Mouse (Mus musculus) left cerebral cortex, postnatal 4 days (tissue): ENCODE data around the gene Stag1. TPM values are rescaled to one million over a fixed set of nuclear protein-coding genes. Genes with fewer than 3 reads are reported as not detected.

Experiments
- DNase-seq: peaks from one replicate; pipeline ENCODE4 v3.0.0-alpha.2; 2022
- intact Hi-C: fragments of 180-260 bp; cut with DNase I; formaldehyde crosslinking; loops from one replicate; pipeline ENCODE4 v1.15.1; 2025
- total RNA-seq, 2 experiments: library from RNA; stranded (reverse); gene quantifications; 2 replicates each; pipeline ENCODE4 v1.2.3; 2021

The Stag1 gene
- total RNA-seq: 10 to 100 TPM; 45.8 to 55.4 TPM

DNA sequence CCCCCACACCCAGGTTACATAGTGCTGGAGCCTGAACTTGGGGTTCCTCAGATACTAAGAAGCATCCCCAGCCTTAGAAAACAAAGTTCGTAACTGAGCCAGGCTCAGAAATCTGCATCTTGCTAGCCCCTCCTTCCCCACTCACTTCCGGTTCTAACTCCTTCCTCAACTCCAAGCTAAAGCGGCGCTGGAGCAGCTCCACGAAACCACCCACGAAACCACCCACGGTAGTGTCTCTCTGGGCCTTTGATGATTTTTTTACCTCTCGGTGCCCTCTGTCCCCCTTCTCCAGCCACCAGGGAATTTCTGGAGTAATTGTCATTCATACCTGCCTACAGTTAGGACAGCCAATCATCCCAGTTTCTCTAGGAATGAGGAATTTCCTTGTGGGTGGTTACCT is at the start of gene Stag1:
Gene Stag1 (plus strand): TSS at position 253 of the 400 bp plus-strand sequence.
- intact Hi-C loops: no loop called here
- DNase-seq: no peak

- intact Hi-C loops: no loop called here
- peak; percentile 9 for DNase-seq
Measured at GRCm38 (mm10) chr9:100548313-100548712, 49.3 kb upstream of the Stag1 start.

- DNase-seq: no peak
- intact Hi-C loops: no loop called here
Measured at GRCm38 (mm10) chr9:100555686-100556085, 41.9 kb upstream of the Stag1 start.

DNA sequence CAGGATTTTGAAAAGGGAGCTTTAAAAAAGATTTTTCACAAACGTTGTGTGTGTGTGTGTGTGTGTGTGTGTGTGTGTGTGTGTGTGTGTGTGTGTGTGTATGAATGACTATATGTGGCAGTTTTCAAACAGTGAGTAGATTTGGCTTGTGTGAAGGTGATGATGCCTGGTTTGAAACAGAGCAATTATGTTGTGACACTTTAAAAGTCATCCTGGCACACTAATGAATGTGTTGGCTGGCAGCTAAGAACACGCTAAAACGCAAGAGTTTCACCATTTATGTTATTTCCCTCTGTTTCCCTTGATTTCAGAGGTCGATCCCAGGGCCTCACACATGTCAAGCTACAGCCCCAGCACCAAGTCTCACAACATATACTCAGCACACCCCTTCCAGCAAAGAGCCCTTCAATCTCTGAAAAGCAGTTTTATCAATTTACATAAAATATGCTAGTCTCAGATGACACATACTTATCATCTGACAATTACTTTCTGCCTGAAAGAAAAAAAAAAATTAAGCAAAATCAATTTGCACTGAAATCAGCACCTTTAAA is 39.5 kb upstream of the Stag1 start:
- DNase-seq: no peak
- intact Hi-C loops: no loop called here

DNA sequence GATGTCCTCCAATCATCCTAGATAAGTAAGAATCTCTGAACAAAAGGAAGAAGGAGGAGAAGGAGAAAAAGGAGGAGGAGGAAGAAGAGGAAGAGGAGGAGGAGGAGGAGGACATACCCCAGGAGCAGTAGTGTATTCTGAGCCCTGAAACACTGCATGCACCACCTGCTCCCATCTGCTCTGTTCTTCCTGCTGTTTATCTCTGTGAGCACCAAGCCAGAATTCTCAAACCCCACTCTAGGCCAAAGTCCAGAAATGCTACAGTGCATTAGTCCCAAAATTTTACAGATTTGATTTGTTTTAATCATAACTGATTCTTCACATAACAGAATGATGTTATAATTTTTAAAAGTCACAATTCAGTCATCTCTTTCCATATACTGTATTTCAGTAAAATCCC is 38.6 kb upstream of the Stag1 start:
- intact Hi-C loops: no loop called here
- no peak for DNase-seq

DNA sequence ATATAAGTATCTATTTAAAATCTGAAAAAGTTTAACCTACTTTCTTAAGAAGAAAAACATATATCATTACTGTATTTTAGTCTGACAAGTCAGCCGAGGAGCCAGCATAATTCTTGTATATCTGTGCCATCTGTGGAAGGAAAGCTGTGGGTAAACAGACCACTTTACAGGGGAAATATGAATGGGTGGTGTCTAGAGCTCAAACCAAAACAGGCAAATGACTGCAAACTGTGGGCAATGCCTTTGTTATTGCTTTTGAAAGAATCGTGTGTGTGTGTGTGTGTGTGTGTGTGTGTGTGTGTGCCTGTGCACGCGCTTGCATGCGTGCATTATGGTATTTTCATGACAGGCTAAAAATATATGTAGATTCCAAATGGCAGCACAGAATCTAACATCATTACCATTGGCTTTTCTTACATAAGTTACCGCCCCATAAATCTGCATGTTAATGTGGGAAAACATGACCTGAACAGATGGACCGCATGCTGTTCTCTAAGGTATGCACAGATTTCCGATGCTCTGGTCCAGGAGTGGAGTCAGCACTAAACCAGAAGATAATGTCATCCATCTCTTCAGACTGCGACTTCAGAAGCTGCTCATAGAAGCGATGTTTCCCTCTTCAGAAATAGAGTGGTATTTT is 37.2 kb upstream of the Stag1 start:
- no peak for DNase-seq
- intact Hi-C loops: no loop called here

- intact Hi-C loops: no loop called here
- peak; percentile 69 for DNase-seq
Measured at GRCm38 (mm10) chr9:100569798-100570625, 27.6 kb upstream of the Stag1 start.

GRCm38 (mm10) chr9:100570626-100571233 is 26.9 kb upstream of the Stag1 start, which contains the start of gene Slc35g2:
Gene Slc35g2, minus strand, starts transcription at chr9:100571090.
- intact Hi-C loops: no loop called here

DNA sequence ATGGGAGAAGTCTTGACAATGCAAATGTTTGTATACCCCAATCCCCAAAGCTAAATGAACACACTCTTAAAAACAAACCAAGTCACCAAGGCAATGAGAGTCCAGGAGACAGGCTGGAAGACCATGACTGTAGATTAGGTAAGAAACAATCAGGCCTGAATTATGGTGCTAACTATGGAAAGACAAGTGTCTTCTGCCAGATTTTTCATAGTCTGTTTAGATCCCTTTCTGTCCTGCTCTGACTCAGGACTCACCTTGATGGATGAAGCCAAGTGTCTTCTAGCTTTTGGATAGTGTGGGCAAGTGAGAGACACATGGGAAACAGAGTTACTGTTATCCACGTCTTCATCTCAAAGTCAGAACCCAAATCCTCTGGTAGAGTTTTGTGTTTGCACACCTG is 26.1 kb upstream of the Stag1 start:
- no peak for DNase-seq
- intact Hi-C loops: no loop called here

More at GRCm38 (mm10) chr9:100570626-100571233, 26.9 kb upstream of the Stag1 start, which contains the start of gene Slc35g2:
- peak; percentile 72 for DNase-seq

- intact Hi-C loops: no loop called here
- DNase-seq: no peak
Measured at GRCm38 (mm10) chr9:100573300-100573699, 24.3 kb upstream of the Stag1 start.

GRCm38 (mm10) chr9:100573942-100574341 is 23.7 kb upstream of the Stag1 start:
- intact Hi-C loops: no loop called here
- no peak for DNase-seq

DNA sequence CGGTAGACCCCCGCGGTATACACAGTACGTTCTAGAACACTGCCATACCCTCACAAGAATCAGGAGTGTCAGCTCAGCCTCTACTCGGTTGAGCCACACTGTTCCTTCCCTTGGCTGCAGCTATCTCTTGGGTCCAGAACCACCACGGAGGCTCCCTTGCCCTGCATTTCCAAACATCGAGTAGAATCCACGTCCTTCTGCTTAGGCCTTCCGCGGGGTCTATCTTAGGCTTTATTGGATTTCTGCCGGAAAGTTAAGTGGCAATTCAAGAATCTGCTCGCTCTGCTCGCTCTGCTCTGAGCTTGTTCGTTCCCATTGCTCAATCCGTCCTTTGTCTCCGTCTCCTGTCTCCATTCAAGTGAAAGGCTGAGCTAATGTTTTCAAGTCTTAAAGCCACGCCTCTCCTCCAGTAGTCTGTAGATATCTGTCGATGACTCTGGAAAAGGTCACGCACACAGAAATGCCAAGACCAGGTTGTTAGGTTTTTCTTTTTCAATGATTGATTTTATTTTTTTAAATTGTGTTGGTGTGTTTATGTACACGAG is 17.3 kb upstream of the Stag1 start:
- no peak for DNase-seq
- intact Hi-C loops: no loop called here

DNA sequence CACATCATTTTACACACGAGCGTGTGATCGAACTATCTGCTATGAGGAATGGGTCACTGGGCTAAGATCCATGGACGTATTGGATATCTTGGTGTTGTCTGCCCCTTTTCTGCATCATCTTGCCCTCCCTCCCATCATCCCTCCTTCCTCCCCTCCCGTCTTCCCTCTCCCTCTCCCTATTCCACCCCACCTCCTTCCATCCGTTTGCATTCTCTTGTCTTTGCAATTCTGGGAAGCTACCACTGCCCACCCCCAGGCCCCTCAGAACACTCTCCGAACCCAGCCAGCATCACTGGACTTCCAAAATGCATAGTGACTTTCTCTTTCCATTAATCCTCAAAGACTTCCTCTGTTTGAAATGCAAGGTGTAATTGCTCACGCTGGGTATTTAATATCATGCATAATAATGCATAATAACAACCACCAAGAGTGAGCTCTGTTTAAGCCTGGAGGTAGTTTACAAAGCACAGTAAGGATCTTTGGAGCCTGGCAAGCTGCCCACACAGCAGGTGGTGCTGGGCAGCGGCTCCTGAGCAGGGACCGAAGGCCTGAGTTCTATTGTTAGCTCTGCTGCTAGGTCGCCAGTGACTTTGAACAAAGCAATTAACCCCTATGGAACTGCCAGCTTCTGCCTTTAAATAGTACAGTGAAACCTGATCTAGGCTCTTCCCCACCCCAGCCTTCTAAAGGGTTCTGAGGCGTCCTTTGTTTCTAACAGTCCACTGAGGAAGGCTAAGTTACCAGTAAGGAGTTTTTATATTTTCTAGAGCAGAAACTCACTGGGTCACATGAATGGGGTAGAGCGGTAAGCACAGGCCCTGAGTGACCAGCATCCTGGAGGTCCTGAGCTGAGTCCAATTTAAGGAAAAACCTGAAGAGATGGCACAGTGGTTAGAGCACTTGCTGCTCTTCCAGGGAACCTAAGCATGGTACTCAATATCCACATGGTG is 15.8 kb upstream of the Stag1 start:
- DNase-seq: peak; percentile 55

DNA sequence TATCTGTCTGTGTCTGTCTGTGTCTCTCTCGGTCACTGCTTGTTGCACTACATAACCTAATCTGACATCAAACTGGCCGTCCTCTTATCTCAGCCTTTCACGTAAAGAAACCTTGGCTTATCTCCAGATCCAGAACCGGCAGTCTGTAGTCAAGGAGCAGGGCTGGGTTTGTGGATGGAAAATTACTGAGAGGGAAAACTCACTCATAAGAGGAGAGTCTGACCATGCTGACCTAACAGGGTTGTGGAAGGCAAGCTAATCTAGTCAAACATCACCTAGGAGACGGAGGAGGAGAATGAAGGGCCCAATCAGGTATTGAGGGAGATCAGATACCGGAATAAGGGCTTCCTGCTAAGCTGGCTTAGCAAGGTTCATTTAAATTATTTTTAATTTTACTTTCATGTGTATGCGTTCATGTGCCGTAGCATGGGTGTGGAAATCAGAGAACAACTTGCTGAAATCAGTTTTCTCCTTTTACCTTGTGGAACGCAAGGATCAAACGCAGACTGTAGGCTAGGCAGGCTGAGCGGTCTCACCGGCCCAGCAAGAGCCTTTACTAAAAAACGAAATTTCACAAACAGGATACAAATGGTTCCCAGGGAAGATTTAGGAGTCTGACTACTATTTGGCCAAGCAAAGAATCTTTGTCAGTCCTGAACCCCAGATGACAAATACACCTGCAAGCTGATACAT is 14.6 kb upstream of the Stag1 start:
- DNase-seq: no peak
- intact Hi-C loops: no loop called here

More for the DNA sequence above, 15.8 kb upstream of the Stag1 start:
- intact Hi-C loops: no loop called here

DNA sequence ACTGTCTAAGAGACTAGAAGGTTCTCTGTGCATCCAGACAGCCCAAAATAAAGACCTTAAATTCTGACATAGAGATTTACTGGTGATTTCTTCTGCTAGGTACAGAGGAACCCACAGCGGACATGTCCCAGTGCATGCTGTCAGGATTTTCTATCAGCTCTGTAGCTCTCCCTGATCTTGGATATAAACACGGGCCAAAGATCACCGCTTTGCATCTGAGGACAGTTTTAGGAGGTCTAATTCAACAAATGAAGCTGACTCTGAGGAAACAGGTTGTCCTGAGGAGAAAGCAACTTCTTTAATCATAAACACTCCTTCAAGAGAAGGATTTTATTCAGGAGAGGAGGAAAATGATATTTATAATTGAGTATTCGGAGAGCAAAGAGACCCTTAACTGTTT is 13.6 kb upstream of the Stag1 start:
- intact Hi-C loops: no loop called here

GRCm38 (mm10) chr9:100590462-100590861 is 7.1 kb upstream of the Stag1 start:
- intact Hi-C loops: no loop called here
- no peak for DNase-seq

More for the DNA sequence above, 13.6 kb upstream of the Stag1 start:
- no peak for DNase-seq

DNA sequence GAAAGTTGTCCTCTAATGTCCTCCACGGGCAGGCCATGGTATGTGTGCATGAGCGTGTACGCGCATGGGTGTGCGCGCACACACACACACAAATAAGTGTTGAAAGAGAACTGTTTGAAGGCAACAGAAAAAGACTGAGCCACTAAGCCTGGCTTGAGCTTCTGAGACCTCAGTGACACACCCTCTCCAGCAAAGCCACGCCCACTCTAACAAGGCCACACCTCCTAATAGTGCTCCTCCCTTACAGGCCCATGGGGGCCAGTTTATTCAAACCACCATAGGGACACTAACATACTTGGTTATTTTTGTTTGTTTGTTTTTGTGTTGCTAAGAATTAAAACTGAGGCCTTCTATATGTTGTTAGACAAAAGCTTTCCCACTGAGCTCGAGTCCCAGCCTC is 1.3 kb upstream of the Stag1 start:
- no peak for DNase-seq
- intact Hi-C loops: no loop called here

GRCm38 (mm10) chr9:100599761-100600328 is 2.2 kb downstream of the Stag1 start:
- intact Hi-C loops: no loop called here
- no peak for DNase-seq

DNA sequence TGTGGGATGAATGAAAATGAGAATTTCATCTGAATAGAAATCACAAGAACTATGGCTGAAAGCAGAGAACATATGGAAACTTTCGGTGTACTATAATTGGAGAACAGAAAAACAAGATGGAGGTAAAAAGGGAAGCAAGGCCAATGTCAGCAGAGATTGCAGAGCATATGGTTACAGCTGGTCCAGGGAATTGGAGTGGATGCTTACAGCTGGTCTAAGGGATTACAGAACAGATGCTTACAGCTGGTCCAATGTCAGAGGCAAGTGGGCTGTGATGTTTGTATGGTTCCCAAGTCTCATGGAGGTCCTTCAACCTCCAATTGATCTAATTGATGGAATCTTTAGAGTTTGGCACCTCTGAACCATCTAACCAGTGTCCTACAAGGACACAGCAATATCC is 4.5 kb downstream of the Stag1 start:
- intact Hi-C loops: no loop called here

More for the DNA sequence above, 4.5 kb downstream of the Stag1 start:
- DNase-seq: no peak
